Mouse (Mus musculus): Measurements from ENCODE around the gene Mdm1. TPM values are rescaled to one million over a fixed set of nuclear protein-coding genes. Genes with fewer than 3 reads are reported as not detected.

Gene Mdm1
- polyA plus RNA-seq, 1 experiment from 2014 or later: 25.1 TPM

- 80% methylated on average over 25 of the region's 25 CpGs for WGBS
- Histone ChIP-seq H3K4me1 (peaks cover 6% of the 10 kb centered on the region), H3K9me3 (replicated peaks) (no peaks in the 10 kb centered on the region), H3K36me3 (no peaks in the 10 kb centered on the region), H3K27me3 (replicated peaks) (0 out of 2 replicates have a peak, but pooled peaks cover 5% of the 10 kb centered on the region), H3K4me2 (no peak overlapping the region), H3K4me3 (replicated peaks) (no peak overlapping the region), H3K27ac (replicated peaks) (no peak overlapping the region), H3K9ac (replicated peaks) (no peak overlapping the region)
- no peak for ATAC-seq (ENCODE audit: low FRiP score)
These were observed 15.7 kb upstream of the Mdm1 start for GRCm38 (mm10) chr10:118125776-118126445.

GRCm38 (mm10) chr10:118129001-118129682 lies 12.5 kb upstream of the Mdm1 start:
- ATAC-seq (ENCODE audit: low FRiP score): no peak
- Histone ChIP-seq H3K4me2 (no peak overlapping the region), H3K27me3 (replicated peaks) (0 out of 2 replicates have a peak, but pooled peaks cover 5% of the 10 kb centered on the region), H3K4me3 (replicated peaks) (no peak overlapping the region), H3K36me3 (no peaks in the 10 kb centered on the region), H3K4me1 (no peaks in the 10 kb centered on the region), H3K9me3 (replicated peaks) (no peaks in the 10 kb centered on the region), H3K9ac (replicated peaks) (no peak overlapping the region), H3K27ac (replicated peaks) (no peak overlapping the region)
- WGBS: 57% methylated on average over 20 of the region's 20 CpGs

- no peak overlapping the region for H3K9ac ChIP-seq (replicated peaks)
- H3K4me2 ChIP-seq: no peak overlapping the region
- H3K4me3 ChIP-seq (replicated peaks): no peak overlapping the region
- H3K27me3 ChIP-seq (replicated peaks): 0 out of 2 replicates have a peak, but pooled peaks cover 5% of the 10 kb centered on the region
- 56% methylated on average over 2 of the region's 2 CpGs for WGBS
- no peak overlapping the region for H3K27ac ChIP-seq (replicated peaks)
- ATAC-seq (ENCODE audit: low FRiP score): no peak
- no peaks in the 10 kb centered on the region for H3K4me1 ChIP-seq
- H3K9me3 ChIP-seq (replicated peaks): no peaks in the 10 kb centered on the region
- no peaks in the 10 kb centered on the region for H3K36me3 ChIP-seq
These were observed 11.6 kb upstream of the Mdm1 start for GRCm38 (mm10) chr10:118130016-118130415.

- peak overlapping the region; percentile 28 for H3K4me2 ChIP-seq
- H3K4me1 ChIP-seq: no peaks in the 10 kb centered on the region
- peak; percentile 57; the same call in 1 of the 2 replicates for ATAC-seq (ENCODE audit: low FRiP score)
- no peak overlapping the region for H3K9ac ChIP-seq (replicated peaks)
- peak overlapping the region; percentile 16; the same call in 1 of the 2 replicates for H3K4me3 ChIP-seq (replicated peaks)
- no peaks in the 10 kb centered on the region for H3K36me3 ChIP-seq
- no peaks in the 10 kb centered on the region for H3K9me3 ChIP-seq (replicated peaks)
- 66% methylated on average over 6 of the region's 6 CpGs for WGBS
- H3K27ac ChIP-seq (replicated peaks): no peak overlapping the region
- 0 out of 2 replicates have a peak, but pooled peaks cover 5% of the 10 kb centered on the region for H3K27me3 ChIP-seq (replicated peaks)
These were observed 8.6 kb upstream of the Mdm1 start for GRCm38 (mm10) chr10:118132993-118133392.

GRCm38 (mm10) chr10:118138508-118138907 lies 3.1 kb upstream of the Mdm1 start:
- no peak overlapping the region for H3K9ac ChIP-seq (replicated peaks)
- H3K4me2 ChIP-seq: no peak overlapping the region
- no peak for ATAC-seq (ENCODE audit: low FRiP score)
- 93% methylated on average over 11 of the region's 11 CpGs for WGBS
- H3K27me3 ChIP-seq (replicated peaks): no peaks in the 10 kb centered on the region
- no peak overlapping the region for H3K27ac ChIP-seq (replicated peaks)
- no peak overlapping the region for H3K4me3 ChIP-seq (replicated peaks)
- peaks cover 20% of the 10 kb centered on the region for H3K4me1 ChIP-seq
- H3K36me3 ChIP-seq: no peaks in the 10 kb centered on the region
- no peaks in the 10 kb centered on the region for H3K9me3 ChIP-seq (replicated peaks)

- Histone ChIP-seq H3K9ac (replicated peaks) (no peak overlapping the region), H3K36me3 (no peaks in the 10 kb centered on the region), H3K4me1 (peaks cover 22% of the 10 kb centered on the region), H3K4me3 (replicated peaks) (no peak overlapping the region), H3K9me3 (replicated peaks) (no peaks in the 10 kb centered on the region), H3K4me2 (no peak overlapping the region), H3K27ac (replicated peaks) (no peak overlapping the region), H3K27me3 (replicated peaks) (no peaks in the 10 kb centered on the region)
- ATAC-seq (ENCODE audit: low FRiP score): no peak
- WGBS: 76% methylated on average over 8 of the region's 8 CpGs
These were observed 1.6 kb upstream of the Mdm1 start for GRCm38 (mm10) chr10:118139837-118140570.

- peak overlapping the region; percentile 86 for H3K4me3 ChIP-seq (replicated peaks)
- peak overlapping the region; percentile 42; the same call in 1 of the 2 replicates for H3K27ac ChIP-seq (replicated peaks)
- peaks cover 22% of the 10 kb centered on the region for H3K4me1 ChIP-seq
- peak overlapping the region; percentile 74 for H3K4me2 ChIP-seq
- H3K9me3 ChIP-seq (replicated peaks): no peaks in the 10 kb centered on the region
- WGBS: 3% methylated on average over 53 of the region's 53 CpGs
- ATAC-seq (ENCODE audit: low FRiP score): peak; percentile 76; the same call in 1 of the 2 replicates
- peaks cover 8% of the 10 kb centered on the region for H3K36me3 ChIP-seq
- H3K27me3 ChIP-seq (replicated peaks): no peaks in the 10 kb centered on the region
- peak overlapping the region; percentile 58 for H3K9ac ChIP-seq (replicated peaks)
These were observed 532 bp downstream of the Mdm1 start for GRCm38 (mm10) chr10:118141884-118142801.

- Histone ChIP-seq H3K9me3 (replicated peaks) (no peaks in the 10 kb centered on the region), H3K36me3 (peaks cover 30% of the 10 kb centered on the region), H3K4me2 (no peak overlapping the region), H3K27ac (replicated peaks) (no peak overlapping the region), H3K9ac (replicated peaks) (no peak overlapping the region), H3K4me3 (replicated peaks) (no peak overlapping the region), H3K27me3 (replicated peaks) (no peaks in the 10 kb centered on the region), H3K4me1 (no peaks in the 10 kb centered on the region)
- WGBS: 84% methylated on average over 5 of the region's 5 CpGs
- ATAC-seq (ENCODE audit: low FRiP score): no peak
These were observed 7.8 kb downstream of the Mdm1 start for GRCm38 (mm10) chr10:118149381-118149780.

GRCm38 (mm10) chr10:118150866-118151265 lies 9.3 kb downstream of the Mdm1 start:
- WGBS: 87% methylated on average over 9 of the region's 9 CpGs
- no peak for ATAC-seq (ENCODE audit: low FRiP score)
- no peak overlapping the region for H3K27ac ChIP-seq (replicated peaks)
- H3K4me1 ChIP-seq: no peaks in the 10 kb centered on the region
- no peaks in the 10 kb centered on the region for H3K27me3 ChIP-seq (replicated peaks)
- no peaks in the 10 kb centered on the region for H3K9me3 ChIP-seq (replicated peaks)
- no peak overlapping the region for H3K4me2 ChIP-seq
- no peak overlapping the region for H3K9ac ChIP-seq (replicated peaks)
- no peak overlapping the region for H3K4me3 ChIP-seq (replicated peaks)
- peaks cover 30% of the 10 kb centered on the region for H3K36me3 ChIP-seq

GRCm38 (mm10) chr10:118155932-118156331 lies 14.3 kb downstream of the Mdm1 start:
- Histone ChIP-seq H3K9me3 (replicated peaks) (no peaks in the 10 kb centered on the region), H3K36me3 (peaks cover 44% of the 10 kb centered on the region), H3K4me3 (replicated peaks) (no peak overlapping the region), H3K27me3 (replicated peaks) (no peaks in the 10 kb centered on the region), H3K27ac (replicated peaks) (no peak overlapping the region), H3K4me2 (no peak overlapping the region), H3K4me1 (no peaks in the 10 kb centered on the region), H3K9ac (replicated peaks) (no peak overlapping the region)
- ATAC-seq (ENCODE audit: low FRiP score): no peak

GRCm38 (mm10) chr10:118161131-118161530 lies 19.5 kb downstream of the Mdm1 start:
- no peaks in the 10 kb centered on the region for H3K27me3 ChIP-seq (replicated peaks)
- no peak overlapping the region for H3K9ac ChIP-seq (replicated peaks)
- no peak overlapping the region for H3K4me3 ChIP-seq (replicated peaks)
- H3K36me3 ChIP-seq: peaks cover 62% of the 10 kb centered on the region
- no peak for ATAC-seq (ENCODE audit: low FRiP score)
- H3K27ac ChIP-seq (replicated peaks): no peak overlapping the region
- H3K4me2 ChIP-seq: no peak overlapping the region
- 91% methylated on average over 2 of the region's 2 CpGs for WGBS
- H3K9me3 ChIP-seq (replicated peaks): no peaks in the 10 kb centered on the region
- no peaks in the 10 kb centered on the region for H3K4me1 ChIP-seq
